Mouse (Mus musculus): Measurements from ENCODE around the gene Rbm34. TPM values are rescaled to one million over a fixed set of nuclear protein-coding genes. Genes with fewer than 3 reads are reported as not detected.
A peak's percentile ranks its signal among the peaks of the same experiment; 100 is the strongest.
"Not testable (repeated sequence)": the region's sequence is repeated elsewhere in the genome, so short reads cannot be mapped to it uniquely, and the experiment has no call there.

Gene Rbm34
- polyA plus RNA-seq, 1 experiment from 2014 or later: 10.8 TPM

GRCm38 (mm10) chr8:126919255-126919654 lies 51.6 kb downstream of the Rbm34 start:
- no peaks in the 10 kb centered on the region for H3K36me3 ChIP-seq (replicated peaks; ENCODE audit: insufficient read depth, low read length)
- no peak overlapping the region for H3K4me3 ChIP-seq (ENCODE audit: low read depth, low read length)
- H3K9me3 ChIP-seq (ENCODE audit: low read length): no peaks in the 10 kb centered on the region
- no peak overlapping the region for H3K9ac ChIP-seq (replicated peaks)
- WGBS (ENCODE audit: insufficient replicate concordance): 70% methylated on average over 2 of the region's 2 CpGs
- H3K27ac ChIP-seq (ENCODE audit: low read depth): no peak overlapping the region
- DNase-seq: no peak
- no peaks in the 10 kb centered on the region for H3K27me3 ChIP-seq (ENCODE audit: insufficient read depth, low read length)
- no peak overlapping the region for H3K4me2 ChIP-seq (ENCODE audit: low read depth, low read length)
- TF ChIP-seq EP300 (IDR thresholded peaks at IDR 0.05; ENCODE audit: low read depth) (no peak), CTCF (IDR thresholded peaks at IDR 0.05; ENCODE audit: low read depth) (no peak)
- no peak for ATAC-seq
- peaks cover 17% of the 10 kb centered on the region for H3K4me1 ChIP-seq (ENCODE audit: insufficient read depth)

GRCm38 (mm10) chr8:126918356-126918755 lies 52.5 kb downstream of the Rbm34 start:
- H3K9me3 ChIP-seq (ENCODE audit: low read length): no peaks in the 10 kb centered on the region
- ATAC-seq: no peak
- no peak for DNase-seq
- no peak overlapping the region for H3K4me3 ChIP-seq (ENCODE audit: low read depth, low read length)
- H3K4me2 ChIP-seq (ENCODE audit: low read depth, low read length): no peak overlapping the region
- no peak for TF ChIP-seq CTCF (IDR thresholded peaks at IDR 0.05; ENCODE audit: low read depth)
- no peak for TF ChIP-seq EP300 (IDR thresholded peaks at IDR 0.05; ENCODE audit: low read depth)
- peaks cover 17% of the 10 kb centered on the region for H3K4me1 ChIP-seq (ENCODE audit: insufficient read depth)
- H3K27ac ChIP-seq (ENCODE audit: low read depth): no peak overlapping the region
- H3K9ac ChIP-seq (replicated peaks): no peak overlapping the region
- 88% methylated on average over 1 of the region's 1 CpGs for WGBS (ENCODE audit: insufficient replicate concordance)
- H3K36me3 ChIP-seq (replicated peaks; ENCODE audit: insufficient read depth, low read length): no peaks in the 10 kb centered on the region
- no peaks in the 10 kb centered on the region for H3K27me3 ChIP-seq (ENCODE audit: insufficient read depth, low read length)

GRCm38 (mm10) chr8:126917179-126917905 lies 53.5 kb downstream of the Rbm34 start:
- Histone ChIP-seq H3K9ac (replicated peaks) (no peak overlapping the region), H3K4me3 (ENCODE audit: low read depth, low read length) (no peak overlapping the region), H3K36me3 (replicated peaks; ENCODE audit: insufficient read depth, low read length) (no peaks in the 10 kb centered on the region), H3K27me3 (ENCODE audit: insufficient read depth, low read length) (no peaks in the 10 kb centered on the region), H3K4me1 (ENCODE audit: insufficient read depth) (peaks cover 17% of the 10 kb centered on the region), H3K27ac (ENCODE audit: low read depth) (no peak overlapping the region), H3K9me3 (ENCODE audit: low read length) (no peaks in the 10 kb centered on the region), H3K4me2 (ENCODE audit: low read depth, low read length) (no peak overlapping the region)
- 46% methylated on average over 6 of the region's 6 CpGs for WGBS (ENCODE audit: insufficient replicate concordance)
- DNase-seq (no peak), ATAC-seq (no peak)
- no peak for TF ChIP-seq EP300 (IDR thresholded peaks at IDR 0.05; ENCODE audit: low read depth)
- TF ChIP-seq CTCF (IDR thresholded peaks at IDR 0.05; ENCODE audit: low read depth): peak; percentile 19; the same call in 1 of the 2 replicates

GRCm38 (mm10) chr8:126916611-126917010 lies 54.3 kb downstream of the Rbm34 start:
- no peak for TF ChIP-seq EP300 (IDR thresholded peaks at IDR 0.05; ENCODE audit: low read depth)
- no peak for TF ChIP-seq CTCF (IDR thresholded peaks at IDR 0.05; ENCODE audit: low read depth)
- H3K27me3 ChIP-seq (ENCODE audit: insufficient read depth, low read length): no peaks in the 10 kb centered on the region
- no peak overlapping the region for H3K9ac ChIP-seq (replicated peaks)
- 81% methylated on average over 4 of the region's 4 CpGs for WGBS (ENCODE audit: insufficient replicate concordance)
- no peaks in the 10 kb centered on the region for H3K36me3 ChIP-seq (replicated peaks; ENCODE audit: insufficient read depth, low read length)
- H3K4me1 ChIP-seq (ENCODE audit: insufficient read depth): peaks cover 17% of the 10 kb centered on the region
- no peak overlapping the region for H3K4me3 ChIP-seq (ENCODE audit: low read depth, low read length)
- H3K4me2 ChIP-seq (ENCODE audit: low read depth, low read length): no peak overlapping the region
- no peak overlapping the region for H3K27ac ChIP-seq (ENCODE audit: low read depth)
- no peaks in the 10 kb centered on the region for H3K9me3 ChIP-seq (ENCODE audit: low read length)
- ATAC-seq: no peak
- no peak for DNase-seq

GRCm38 (mm10) chr8:126914609-126915375 lies 56.1 kb downstream of the Rbm34 start:
- no peak overlapping the region for H3K9ac ChIP-seq (replicated peaks)
- no peak for DNase-seq
- no peak overlapping the region for H3K4me2 ChIP-seq (ENCODE audit: low read depth, low read length)
- no peaks in the 10 kb centered on the region for H3K27me3 ChIP-seq (ENCODE audit: insufficient read depth, low read length)
- no peak overlapping the region for H3K27ac ChIP-seq (ENCODE audit: low read depth)
- H3K4me1 ChIP-seq (ENCODE audit: insufficient read depth): peaks cover 13% of the 10 kb centered on the region
- H3K36me3 ChIP-seq (replicated peaks; ENCODE audit: insufficient read depth, low read length): no peaks in the 10 kb centered on the region
- WGBS (ENCODE audit: insufficient replicate concordance): 52% methylated on average over 10 of the region's 10 CpGs
- no peak overlapping the region for H3K4me3 ChIP-seq (ENCODE audit: low read depth, low read length)
- no peak for ATAC-seq
- TF ChIP-seq EP300 (IDR thresholded peaks at IDR 0.05; ENCODE audit: low read depth) (no peak), CTCF (IDR thresholded peaks at IDR 0.05; ENCODE audit: low read depth) (no peak)
- no peaks in the 10 kb centered on the region for H3K9me3 ChIP-seq (ENCODE audit: low read length)

GRCm38 (mm10) chr8:126914107-126914490 lies 56.8 kb downstream of the Rbm34 start:
- H3K4me3 ChIP-seq (ENCODE audit: low read depth, low read length); H3K9me3 ChIP-seq (ENCODE audit: low read length); DNase-seq; H3K27me3 ChIP-seq (ENCODE audit: insufficient read depth, low read length); H3K27ac ChIP-seq (ENCODE audit: low read depth); H3K36me3 ChIP-seq (replicated peaks; ENCODE audit: insufficient read depth, low read length); H3K9ac ChIP-seq (replicated peaks); ATAC-seq; H3K4me2 ChIP-seq (ENCODE audit: low read depth, low read length): not testable (repeated sequence)
- 64% methylated on average over 9 of the region's 10 CpGs for WGBS (ENCODE audit: insufficient replicate concordance)
- peaks cover 10% of the 10 kb centered on the region for H3K4me1 ChIP-seq (ENCODE audit: insufficient read depth)

Measured in liver, postnatal 0 days (tissue).